Mouse (Mus musculus): ENCODE measurements at regions not wholly inside any gene's neighbourhood (a gene's known extent, or its start where the extent isn't known, plus 50 kb on each side); places are given as distances from the start of the nearest gene placed in this dataset.
A peak's percentile ranks its signal among the peaks of the same experiment; 100 is the strongest.

GRCm38 (mm10) chr2:174015283-174015682 is 60.8 kb upstream of the Stx16 start:
- peaks cover 29% of the 10 kb centered on the region for H3K4me1 ChIP-seq (ENCODE audit: control insufficient read depth, insufficient read depth, insufficient read length, low read length)
- WGBS = 67% methylated on average over 14 of the region's 14 CpGs
- H3K27ac ChIP-seq (ENCODE audit: insufficient read depth, low read depth, low read length) = no peak overlapping the region
- no peaks in the 10 kb centered on the region for H3K27me3 ChIP-seq (ENCODE audit: control insufficient read depth, insufficient read depth, low read length)
- TF ChIP-seq POLR2A (IDR thresholded peaks at IDR 0.05; ENCODE audit: low read depth, low read length) = no peak
- no peak for TF ChIP-seq CTCF (IDR thresholded peaks at IDR 0.05; ENCODE audit: extremely low read depth, insufficient read length, insufficient replicate concordance, low read depth, low read length)
- no peak overlapping the region for H3K4me3 ChIP-seq (ENCODE audit: low read depth, low read length)
- H3K36me3 ChIP-seq (ENCODE audit: control insufficient read depth, insufficient read depth, low read length) = no peaks in the 10 kb centered on the region

GRCm38 (mm10) chr2:174016068-174016467 is 60.0 kb upstream of the Stx16 start:
- H3K4me1 ChIP-seq (ENCODE audit: control insufficient read depth, insufficient read depth, insufficient read length, low read length) = peaks cover 36% of the 10 kb centered on the region
- no peak for TF ChIP-seq POLR2A (IDR thresholded peaks at IDR 0.05; ENCODE audit: low read depth, low read length)
- no peak for TF ChIP-seq CTCF (IDR thresholded peaks at IDR 0.05; ENCODE audit: extremely low read depth, insufficient read length, insufficient replicate concordance, low read depth, low read length)
- 74% methylated on average over 5 of the region's 5 CpGs for WGBS

GRCm38 (mm10) chr2:174017042-174017441 is 59.1 kb upstream of the Stx16 start:
- Histone ChIP-seq H3K4me1 (ENCODE audit: control insufficient read depth, insufficient read depth, insufficient read length, low read length) (peaks cover 41% of the 10 kb centered on the region), H3K27me3 (ENCODE audit: control insufficient read depth, insufficient read depth, low read length) (no peaks in the 10 kb centered on the region), H3K36me3 (ENCODE audit: control insufficient read depth, insufficient read depth, low read length) (no peaks in the 10 kb centered on the region), H3K27ac (ENCODE audit: insufficient read depth, low read depth, low read length) (peak overlapping the region; percentile 96; the same call in 1 of the 2 replicates), H3K4me3 (ENCODE audit: low read depth, low read length) (no peak overlapping the region)
- 82% methylated on average over 6 of the region's 6 CpGs for WGBS
- TF ChIP-seq CTCF (IDR thresholded peaks at IDR 0.05; ENCODE audit: extremely low read depth, insufficient read length, insufficient replicate concordance, low read depth, low read length) (no peak), POLR2A (IDR thresholded peaks at IDR 0.05; ENCODE audit: low read depth, low read length) (no peak)

More at GRCm38 (mm10) chr2:174016068-174016467, 60.0 kb upstream of the Stx16 start:
- no peak overlapping the region for H3K4me3 ChIP-seq (ENCODE audit: low read depth, low read length)
- no peak overlapping the region for H3K27ac ChIP-seq (ENCODE audit: insufficient read depth, low read depth, low read length)
- H3K27me3 ChIP-seq (ENCODE audit: control insufficient read depth, insufficient read depth, low read length) = no peaks in the 10 kb centered on the region
- no peaks in the 10 kb centered on the region for H3K36me3 ChIP-seq (ENCODE audit: control insufficient read depth, insufficient read depth, low read length)

- no peaks in the 10 kb centered on the region for H3K36me3 ChIP-seq (ENCODE audit: control insufficient read depth, insufficient read depth, low read length)
- no peaks in the 10 kb centered on the region for H3K27me3 ChIP-seq (ENCODE audit: control insufficient read depth, insufficient read depth, low read length)
- WGBS = 34% methylated on average over 3 of the region's 3 CpGs
- TF ChIP-seq CTCF (IDR thresholded peaks at IDR 0.05; ENCODE audit: extremely low read depth, insufficient read length, insufficient replicate concordance, low read depth, low read length) (no peak), POLR2A (IDR thresholded peaks at IDR 0.05; ENCODE audit: low read depth, low read length) (no peak)
- no peak overlapping the region for H3K4me3 ChIP-seq (ENCODE audit: low read depth, low read length)
- peaks cover 42% of the 10 kb centered on the region for H3K4me1 ChIP-seq (ENCODE audit: control insufficient read depth, insufficient read depth, insufficient read length, low read length)
- peak overlapping the region; percentile 96 for H3K27ac ChIP-seq (ENCODE audit: insufficient read depth, low read depth, low read length)
These were observed 58.5 kb upstream of the Stx16 start for GRCm38 (mm10) chr2:174017596-174017995.

GRCm38 (mm10) chr2:174018002-174018401 is 58.1 kb upstream of the Stx16 start:
- 11% methylated on average over 7 of the region's 7 CpGs for WGBS
- 0 out of 2 replicates have a peak, but pooled peaks have one; percentile 1 for TF ChIP-seq POLR2A (IDR thresholded peaks at IDR 0.05; ENCODE audit: low read depth, low read length)
- no peak for TF ChIP-seq CTCF (IDR thresholded peaks at IDR 0.05; ENCODE audit: extremely low read depth, insufficient read length, insufficient replicate concordance, low read depth, low read length)
- Histone ChIP-seq H3K27ac (ENCODE audit: insufficient read depth, low read depth, low read length) (peak overlapping the region; percentile 96), H3K4me1 (ENCODE audit: control insufficient read depth, insufficient read depth, insufficient read length, low read length) (peaks cover 42% of the 10 kb centered on the region), H3K36me3 (ENCODE audit: control insufficient read depth, insufficient read depth, low read length) (no peaks in the 10 kb centered on the region), H3K27me3 (ENCODE audit: control insufficient read depth, insufficient read depth, low read length) (no peaks in the 10 kb centered on the region), H3K4me3 (ENCODE audit: low read depth, low read length) (no peak overlapping the region)

- no peaks in the 10 kb centered on the region for H3K27me3 ChIP-seq (ENCODE audit: control insufficient read depth, insufficient read depth, low read length)
- WGBS = 79% methylated on average over 4 of the region's 4 CpGs
- TF ChIP-seq POLR2A (IDR thresholded peaks at IDR 0.05; ENCODE audit: low read depth, low read length) (no peak), CTCF (IDR thresholded peaks at IDR 0.05; ENCODE audit: extremely low read depth, insufficient read length, insufficient replicate concordance, low read depth, low read length) (no peak)
- peak overlapping the region; percentile 40; the same call in 1 of the 2 replicates for H3K4me3 ChIP-seq (ENCODE audit: low read depth, low read length)
- peak overlapping the region; percentile 96 for H3K27ac ChIP-seq (ENCODE audit: insufficient read depth, low read depth, low read length)
- peaks cover 42% of the 10 kb centered on the region for H3K4me1 ChIP-seq (ENCODE audit: control insufficient read depth, insufficient read depth, insufficient read length, low read length)
- H3K36me3 ChIP-seq (ENCODE audit: control insufficient read depth, insufficient read depth, low read length) = no peaks in the 10 kb centered on the region
These were observed 57.1 kb upstream of the Stx16 start for GRCm38 (mm10) chr2:174018986-174019385.

GRCm38 (mm10) chr2:174019970-174020369 is 56.1 kb upstream of the Stx16 start:
- TF ChIP-seq POLR2A (IDR thresholded peaks at IDR 0.05; ENCODE audit: low read depth, low read length) (no peak), CTCF (IDR thresholded peaks at IDR 0.05; ENCODE audit: extremely low read depth, insufficient read length, insufficient replicate concordance, low read depth, low read length) (no peak)
- WGBS = 89% methylated on average over 4 of the region's 4 CpGs
- no peak overlapping the region for H3K4me3 ChIP-seq (ENCODE audit: low read depth, low read length)
- no peak overlapping the region for H3K27ac ChIP-seq (ENCODE audit: insufficient read depth, low read depth, low read length)
- H3K27me3 ChIP-seq (ENCODE audit: control insufficient read depth, insufficient read depth, low read length) = no peaks in the 10 kb centered on the region
- no peaks in the 10 kb centered on the region for H3K36me3 ChIP-seq (ENCODE audit: control insufficient read depth, insufficient read depth, low read length)
- H3K4me1 ChIP-seq (ENCODE audit: control insufficient read depth, insufficient read depth, insufficient read length, low read length) = peaks cover 39% of the 10 kb centered on the region

Data from small intestine, adult 2 months (tissue).